Mouse (Mus musculus): ENCODE measurements around the gene Cd320. TPM values are rescaled to one million over a fixed set of nuclear protein-coding genes. Genes with fewer than 3 reads are reported as not detected.
"Not testable (repeated sequence)": the region's sequence is repeated elsewhere in the genome, so short reads cannot be mapped to it uniquely, and the experiment has no call there.

Gene Cd320
- total and polyA plus RNA-seq, 3 experiments: 45.6 to 48.5 TPM; not detected in 1

GRCm38 (mm10) chr17:33824084-33824996, 18.6 kb upstream of the Cd320 start, which contains the start of the genes Rps28 and Ndufa7 (continued):
- TF ChIP-seq POLR2A (IDR thresholded peaks at IDR 0.05; ENCODE audit: control insufficient read depth in 1 of 2, insufficient read depth in 1 of 2, low read depth in 1 of 2, low read length in 2 of 2, poor library complexity in 1 of 2) (peak; percentile 79 to 96), EP300 (IDR thresholded peaks at IDR 0.05; ENCODE audit: low read depth in 1 of 2, low read length in 2 of 2) (peak in 1 of 2 experiments; percentile 21; a peak in 1 of 4 replicates), NELFE (IDR thresholded peaks at IDR 0.05; ENCODE audit: low read depth, low read length) (peak; percentile 96), UBTF (IDR thresholded peaks at IDR 0.05; ENCODE audit: borderline replicate concordance, insufficient read depth, low read depth, low read length) (no peak), ZMIZ1 (IDR thresholded peaks at IDR 0.05; ENCODE audit: low read depth, low read length) (peak; percentile 93; the same call in 1 of the 2 replicates), MAZ (IDR thresholded peaks at IDR 0.05; ENCODE audit: low read depth, low read length) (no peak), SMC3 (IDR thresholded peaks at IDR 0.05; ENCODE audit: low read depth, low read length) (no peak), MEF2A (IDR thresholded peaks at IDR 0.05; ENCODE audit: extremely low read depth, insufficient replicate concordance, low read depth, low read length, poor library complexity, severe bottlenecking) (no peak), MXI1 (IDR thresholded peaks at IDR 0.05; ENCODE audit: low read depth, low read length) (peak; percentile 93), RAD21 (IDR thresholded peaks at IDR 0.05; ENCODE audit: low read depth, low read length) (no peak)

- peaks cover 0 to 11% of the 10 kb centered on the region in 2 experiments; a peak in 2 of 4 replicates for H3K4me1 ChIP-seq (ENCODE audit: control insufficient read depth in 1 of 2, insufficient read depth in 2 of 2, low read length in 2 of 2)
- not testable (repeated sequence) for H3K27me3 ChIP-seq (ENCODE audit: control insufficient read depth in 1 of 2, insufficient read depth in 2 of 2, low read length in 2 of 2); H3K9me3 ChIP-seq (replicated peaks; ENCODE audit: insufficient read depth, low read length)
- peaks cover 18 to 27% of the 10 kb centered on the region in 2 experiments for H3K36me3 ChIP-seq (ENCODE audit: control insufficient read depth in 1 of 2, insufficient read depth in 2 of 2, low read length in 2 of 2)
- H3K79me2 ChIP-seq (ENCODE audit: control insufficient read depth, insufficient read depth, low read length, poor library complexity): peaks cover 42% of the 10 kb centered on the region
- peak; percentile 31 for DNase-seq (ENCODE audit: low read depth, low spot score)
- H3K27ac ChIP-seq (ENCODE audit: control insufficient read depth, low read depth, low read length): peak overlapping the region; percentile 77
- H3K4me3 ChIP-seq (ENCODE audit: control insufficient read depth in 1 of 2, insufficient read depth in 1 of 2, low read depth in 2 of 2, low read length in 2 of 2): peak overlapping the region; percentile 85 to 93
- peak overlapping the region; percentile 90 for H3K9ac ChIP-seq (ENCODE audit: control insufficient read depth, low read depth, low read length, poor library complexity, severe bottlenecking)
These were observed 17.9 kb upstream of the Cd320 start for GRCm38 (mm10) chr17:33824997-33825330.

GRCm38 (mm10) chr17:33825462-33825861, 17.4 kb upstream of the Cd320 start:
- H3K27ac ChIP-seq (ENCODE audit: control insufficient read depth, low read depth, low read length): no peak overlapping the region
- peak overlapping the region; percentile 85 to 93 for H3K4me3 ChIP-seq (ENCODE audit: control insufficient read depth in 1 of 2, insufficient read depth in 1 of 2, low read depth in 2 of 2, low read length in 2 of 2)
- DNase-seq (ENCODE audit: low read depth, low spot score): peak; percentile 31
- peaks cover 42% of the 10 kb centered on the region for H3K79me2 ChIP-seq (ENCODE audit: control insufficient read depth, insufficient read depth, low read length, poor library complexity)
- peaks cover 23 to 27% of the 10 kb centered on the region in 2 experiments for H3K36me3 ChIP-seq (ENCODE audit: control insufficient read depth in 1 of 2, insufficient read depth in 2 of 2, low read length in 2 of 2)
- H3K9me3 ChIP-seq (replicated peaks; ENCODE audit: insufficient read depth, low read length): no peaks in the 10 kb centered on the region
- H3K9ac ChIP-seq (ENCODE audit: control insufficient read depth, low read depth, low read length, poor library complexity, severe bottlenecking): peak overlapping the region; percentile 90
- H3K4me1 ChIP-seq (ENCODE audit: control insufficient read depth in 1 of 2, insufficient read depth in 2 of 2, low read length in 2 of 2): peaks cover 0 to 11% of the 10 kb centered on the region in 2 experiments; a peak in 2 of 4 replicates
- H3K27me3 ChIP-seq (ENCODE audit: control insufficient read depth in 1 of 2, insufficient read depth in 2 of 2, low read length in 2 of 2): no peaks in the 10 kb centered on the region
- TF ChIP-seq MXI1 (IDR thresholded peaks at IDR 0.05; ENCODE audit: low read depth, low read length) (no peak), MAX (IDR thresholded peaks at IDR 0.05; ENCODE audit: low read length) (no peak), EP300 (IDR thresholded peaks at IDR 0.05; ENCODE audit: low read depth in 1 of 2, low read length in 2 of 2) (no peak), TCF12 (IDR thresholded peaks at IDR 0.05; ENCODE audit: low read depth, low read length) (no peak), GATA1 (IDR thresholded peaks at IDR 0.05; ENCODE audit: low read depth, low read length) (no peak), UBTF (IDR thresholded peaks at IDR 0.05; ENCODE audit: borderline replicate concordance, insufficient read depth, low read depth, low read length) (no peak), TBP (IDR thresholded peaks at IDR 0.05; ENCODE audit: low read depth, low read length) (no peak), MEF2A (IDR thresholded peaks at IDR 0.05; ENCODE audit: extremely low read depth, insufficient replicate concordance, low read depth, low read length, poor library complexity, severe bottlenecking) (no peak)

Data from MEL (cell line).